Mouse (Mus musculus) testis, adult 2 months (tissue): ENCODE measurements at regions not wholly inside any gene's neighbourhood (a gene's known extent, or its start where the extent isn't known, plus 50 kb on each side); places are given as distances from the start of the nearest gene placed in this dataset.

ENCODE experiments used
- CTCF ChIP-seq: fragments of 200-500 bp; IDR thresholded peaks from 2 replicates; pipeline ENCODE4 v1.5.1; 2012; ENCODE audit warnings: low read depth, mild to moderate bottlenecking, inconsistent platforms, low read length, moderate library complexity; ENCODE audit not compliant: control insufficient read depth, insufficient read depth, insufficient replicate concordance
- POLR2A ChIP-seq: fragments of 200-500 bp; IDR thresholded peaks from 2 replicates; pipeline ENCODE4 v1.6.1; 2012; ENCODE audit warnings: low read depth, mild to moderate bottlenecking, inconsistent platforms, low read length, moderate library complexity; ENCODE audit not compliant: control insufficient read depth

- TF ChIP-seq POLR2A = no peak
- TF ChIP-seq CTCF = no peak
Measured at GRCm38 (mm10) chr14:76798925-76799428, 237.6 kb upstream of the Ccdc122 start.
